Mouse (Mus musculus) erythroblast, embryonic 14.5 days (primary cell): ENCODE results near the gene Exosc5.

Experiments
- GATA1 ChIP-seq: IDR thresholded peaks from 2 replicates; pipeline ENCODE4 v1.6.1; 2012; ENCODE audit warnings: low read length, inconsistent platforms, mixed read lengths
- TAL1 ChIP-seq: IDR thresholded peaks from 3 replicates; pipeline ENCODE4 v1.6.1; 2012; ENCODE audit warnings: low read length, inconsistent platforms, mixed read lengths

GRCm38 (mm10) chr7:25644136-25644535, 14.8 kb upstream of the Exosc5 start:
- TF ChIP-seq TAL1 (no peak), GATA1 (no peak)
